Mouse (Mus musculus) bone marrow macrophage, adult 2 months (primary cell): ENCODE measurements at regions not wholly inside any gene's neighbourhood (a gene's known extent, or its start where the extent isn't known, plus 50 kb on each side); places are given as distances from the start of the nearest gene placed in this dataset.

Experiments
- CTCF ChIP-seq: IDR thresholded peaks from 2 replicates; pipeline ENCODE4 v1.5.1; 2012; ENCODE audit warnings: low read depth, mild to moderate bottlenecking, low read length, moderate library complexity
- POLR2A ChIP-seq: IDR thresholded peaks from 2 replicates; pipeline ENCODE4 v1.6.1; 2012; ENCODE audit warnings: mild to moderate bottlenecking, low read depth, low read length, borderline replicate concordance

DNA sequence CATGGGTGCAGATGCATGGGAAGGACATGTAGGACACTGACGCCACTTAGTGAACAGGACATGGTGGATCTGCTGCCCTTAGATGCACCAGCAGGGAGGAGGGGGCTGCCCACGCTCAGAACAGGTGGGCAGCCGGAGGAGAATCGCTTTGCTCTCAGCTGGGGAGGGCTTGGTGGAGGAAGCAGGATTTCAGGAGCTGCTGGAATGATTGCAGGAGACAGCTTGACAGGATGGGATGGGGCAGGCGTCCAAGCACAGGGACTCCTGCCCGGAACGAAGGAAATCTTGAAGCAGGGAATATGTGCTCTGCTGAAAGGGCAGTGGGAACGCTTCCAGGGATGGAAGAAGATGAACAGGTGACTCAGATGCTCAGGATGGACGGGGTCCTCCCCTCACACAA lies 773.9 kb upstream of the Car8 start:
- TF ChIP-seq CTCF = no peak
- TF ChIP-seq POLR2A = no peak
